Mouse (Mus musculus) kidney, adult 9 months (tissue): ENCODE measurements around the gene Dcaf8.

ENCODE experiments used
- DNase-seq: peaks from one replicate; pipeline ENCODE4 v3.0.0; 2022

Dcaf8 gene

GRCm38 (mm10) chr1:172147835-172148278 is at the start of gene Dcaf8:
Dcaf8 (plus strand) TSS chr1:172148084.
- DNase-seq: peak; percentile 98

GRCm38 (mm10) chr1:172099325-172100033 is 48.4 kb upstream of the Dcaf8 start:
- DNase-seq: peak; percentile 94

GRCm38 (mm10) chr1:172103619-172104018 is 44.3 kb upstream of the Dcaf8 start:
- DNase-seq: no peak

GRCm38 (mm10) chr1:172105101-172105500 is 42.8 kb upstream of the Dcaf8 start:
- peak; percentile 25 for DNase-seq

GRCm38 (mm10) chr1:172107777-172108477 is 40.0 kb upstream of the Dcaf8 start:
- no peak for DNase-seq

GRCm38 (mm10) chr1:172116948-172117347 is 30.9 kb upstream of the Dcaf8 start:
- no peak for DNase-seq

- no peak for DNase-seq
These were observed 28.8 kb upstream of the Dcaf8 start for GRCm38 (mm10) chr1:172119100-172119499.

- peak; percentile 82 for DNase-seq
These were observed 28.2 kb upstream of the Dcaf8 start for GRCm38 (mm10) chr1:172119720-172120119.

- no peak for DNase-seq
These were observed 25.2 kb upstream of the Dcaf8 start for GRCm38 (mm10) chr1:172122671-172123070.

- DNase-seq: no peak
These were observed 23.3 kb upstream of the Dcaf8 start for GRCm38 (mm10) chr1:172124572-172124971.

GRCm38 (mm10) chr1:172126376-172127347 is 21.2 kb upstream of the Dcaf8 start, which contains the start of gene Pex19:
Pex19 (plus strand) TSS chr1:172126755.
- peak; percentile 78 for DNase-seq

- DNase-seq: peak; percentile 58
These were observed 20.4 kb upstream of the Dcaf8 start for GRCm38 (mm10) chr1:172127487-172127886.

GRCm38 (mm10) chr1:172128563-172128962 is 19.3 kb upstream of the Dcaf8 start:
- no peak for DNase-seq

- DNase-seq: no peak
These were observed 18.8 kb upstream of the Dcaf8 start for GRCm38 (mm10) chr1:172129108-172129507.

GRCm38 (mm10) chr1:172129780-172130179 is 18.1 kb upstream of the Dcaf8 start:
- no peak for DNase-seq

GRCm38 (mm10) chr1:172132319-172132718 is 15.6 kb upstream of the Dcaf8 start:
- no peak for DNase-seq

GRCm38 (mm10) chr1:172133535-172133934 is 14.3 kb upstream of the Dcaf8 start:
- no peak for DNase-seq

- no peak for DNase-seq
These were observed 13.8 kb upstream of the Dcaf8 start for GRCm38 (mm10) chr1:172134072-172134471.

GRCm38 (mm10) chr1:172140160-172140559 is 7.7 kb upstream of the Dcaf8 start:
- DNase-seq: no peak

GRCm38 (mm10) chr1:172140825-172141224 is 7.1 kb upstream of the Dcaf8 start:
- DNase-seq: no peak

GRCm38 (mm10) chr1:172141529-172141928 is 6.4 kb upstream of the Dcaf8 start:
- peak; percentile 60 for DNase-seq

- peak; percentile 86 for DNase-seq
These were observed 4.3 kb upstream of the Dcaf8 start for GRCm38 (mm10) chr1:172143570-172143969.
